Mouse (Mus musculus) heart, embryonic 12.5 days (tissue): Measurements from ENCODE around the gene Rhbdd1. TPM values are rescaled to one million over a fixed set of nuclear protein-coding genes. Genes with fewer than 3 reads are reported as not detected.

Experiments
- ATAC-seq: fragments of 200-750 bp; cut with Nextera tagmentation; 2 replicates; pipeline ENCODE4 v1.8.0; 2017; ENCODE audit warnings: moderate TSS enrichment, moderate library complexity; ENCODE audit not compliant: insufficient number of reproducible peaks, low FRiP score
- H3K27ac ChIP-seq: fragments of 300-500 bp; sonication (generic); 2 replicates; pipeline ENCODE4 v1.5.1; 2016; ENCODE audit warnings: mild to moderate bottlenecking, moderate library complexity; ENCODE audit not compliant: poor library complexity, severe bottlenecking
- H3K27me3 ChIP-seq: fragments of 300-500 bp; sonication (generic); replicated peaks from 2 replicates; pipeline ENCODE4 v1.6.1; 2016; ENCODE audit warnings: mild to moderate bottlenecking, moderate library complexity
- H3K36me3 ChIP-seq: fragments of 300-500 bp; sonication (generic); 2 replicates; pipeline ENCODE4 v1.6.1; 2016; ENCODE audit warnings: mild to moderate bottlenecking, moderate library complexity
- H3K4me1 ChIP-seq: fragments of 300-500 bp; sonication (generic); replicated peaks from 2 replicates; pipeline ENCODE4 v1.6.1; 2016; ENCODE audit warnings: mild to moderate bottlenecking
- H3K4me2 ChIP-seq: fragments of 300-500 bp; sonication (generic); 2 replicates; pipeline ENCODE4 v1.6.1; 2016; ENCODE audit warnings: mild to moderate bottlenecking, moderate library complexity
- H3K4me3 ChIP-seq: fragments of 300-500 bp; sonication (generic); 2 replicates; pipeline ENCODE4 v1.5.1; 2016; ENCODE audit warnings: mild to moderate bottlenecking
- H3K9ac ChIP-seq: fragments of 300-500 bp; sonication (generic); 2 replicates; pipeline ENCODE4 v1.6.1; 2016; ENCODE audit warnings: mild to moderate bottlenecking, moderate library complexity
- H3K9me3 ChIP-seq: fragments of 300-500 bp; sonication (generic); replicated peaks from 2 replicates; pipeline ENCODE4 v1.6.1; 2016; ENCODE audit warnings: mild to moderate bottlenecking, moderate library complexity
- WGBS: fragments of 180-500 bp; shearing (Covaris S2); methylation state at CpG from one replicate; pipeline ENCODE4 v1.1.7; 2016; 5-methylcytosine and 5-hydroxymethylcytosine counted together
- polyA plus RNA-seq: library from polyadenylated mRNA; unstranded; fragments of >200 nt; fragmentation: Nextera tagmentation; extraction: Ambion mirVana; gene quantifications from 2 replicates; pipeline ENCODE4 v1.2.1, GENCODE M21; 2016

Rhbdd1 gene
- polyA plus RNA-seq, 1 experiment from 2014 or later = 11.9 TPM

- Histone ChIP-seq H3K9me3 (no peaks in the 10 kb centered on the region), H3K27me3 (no peaks in the 10 kb centered on the region), H3K4me3 (no peak overlapping the region), H3K4me1 (no peaks in the 10 kb centered on the region), H3K9ac (no peak overlapping the region), H3K27ac (no peak overlapping the region), H3K4me2 (no peak overlapping the region), H3K36me3 (no peaks in the 10 kb centered on the region)
- ATAC-seq = no peak
- 78% methylated on average over 4 of the region's 4 CpGs for WGBS
These were observed 79.1 kb downstream of the Rhbdd1 start for GRCm38 (mm10) chr1:82395371-82395770.

DNA sequence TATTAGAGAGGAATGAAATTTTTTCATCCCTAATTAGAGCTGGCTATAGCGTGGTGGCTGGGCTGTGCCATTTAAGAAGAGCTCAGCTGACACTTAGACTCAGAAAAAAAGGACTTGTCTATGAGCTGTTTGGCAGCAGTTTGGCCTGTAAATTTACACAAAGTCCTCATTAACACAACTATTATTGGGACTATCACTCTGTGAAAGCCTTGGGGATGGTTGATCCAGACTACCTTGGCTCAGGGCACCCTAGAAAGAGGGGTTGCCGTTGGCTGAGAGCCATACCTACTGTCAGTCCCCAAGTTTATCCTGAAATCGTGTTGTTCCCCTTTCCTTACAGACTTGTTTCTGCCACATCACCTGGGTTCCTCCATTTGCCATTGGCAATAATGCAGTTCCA lies 91.5 kb downstream of the Rhbdd1 start:
- Histone ChIP-seq H3K4me3 (no peak overlapping the region), H3K4me1 (peaks cover 18% of the 10 kb centered on the region), H3K36me3 (no peaks in the 10 kb centered on the region), H3K27me3 (no peaks in the 10 kb centered on the region), H3K4me2 (no peak overlapping the region), H3K9ac (no peak overlapping the region), H3K27ac (no peak overlapping the region), H3K9me3 (no peaks in the 10 kb centered on the region)
- 86% methylated on average over 3 of the region's 3 CpGs for WGBS
- no peak for ATAC-seq

GRCm38 (mm10) chr1:82409271-82409670 lies 93.0 kb downstream of the Rhbdd1 start:
- H3K27ac ChIP-seq = no peak overlapping the region
- H3K4me3 ChIP-seq = no peak overlapping the region
- H3K4me2 ChIP-seq = no peak overlapping the region
- H3K9me3 ChIP-seq = no peaks in the 10 kb centered on the region
- H3K27me3 ChIP-seq = no peaks in the 10 kb centered on the region
- peaks cover 21% of the 10 kb centered on the region for H3K4me1 ChIP-seq
- ATAC-seq = no peak
- H3K9ac ChIP-seq = no peak overlapping the region
- 87% methylated on average over 9 of the region's 9 CpGs for WGBS
- no peaks in the 10 kb centered on the region for H3K36me3 ChIP-seq

GRCm38 (mm10) chr1:82410548-82410947 lies 94.3 kb downstream of the Rhbdd1 start:
- H3K27ac ChIP-seq = no peak overlapping the region
- H3K4me2 ChIP-seq = no peak overlapping the region
- no peak overlapping the region for H3K4me3 ChIP-seq
- no peaks in the 10 kb centered on the region for H3K9me3 ChIP-seq
- H3K4me1 ChIP-seq = peaks cover 21% of the 10 kb centered on the region
- H3K36me3 ChIP-seq = no peaks in the 10 kb centered on the region
- H3K9ac ChIP-seq = no peak overlapping the region
- ATAC-seq = no peak
- H3K27me3 ChIP-seq = no peaks in the 10 kb centered on the region
- 78% methylated on average over 3 of the region's 3 CpGs for WGBS

DNA sequence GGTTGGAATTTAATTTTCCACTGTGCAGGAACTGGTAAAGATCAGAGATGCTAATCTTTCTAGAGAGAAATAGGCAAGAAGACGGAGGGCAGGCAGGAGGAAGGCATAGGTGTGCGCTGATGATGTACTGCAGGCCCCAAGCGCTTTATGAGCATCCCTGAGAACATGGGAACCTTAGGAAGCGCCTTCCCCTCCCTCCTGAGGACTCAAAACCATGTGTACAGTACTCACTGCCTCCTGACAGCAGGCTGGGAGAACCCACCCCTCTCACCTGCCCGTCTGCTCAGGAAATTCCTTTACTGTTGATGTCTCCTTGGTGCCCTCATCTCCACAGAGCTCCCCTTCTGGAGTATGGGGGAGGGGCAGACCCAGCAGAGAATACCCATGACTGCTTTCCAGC lies 95.3 kb downstream of the Rhbdd1 start:
- ATAC-seq = no peak
- Histone ChIP-seq H3K27ac (peak overlapping the region; percentile 52), H3K9ac (no peak overlapping the region), H3K27me3 (no peaks in the 10 kb centered on the region), H3K4me1 (peaks cover 21% of the 10 kb centered on the region), H3K4me3 (no peak overlapping the region), H3K36me3 (no peaks in the 10 kb centered on the region), H3K4me2 (no peak overlapping the region), H3K9me3 (no peaks in the 10 kb centered on the region)
- WGBS = 80% methylated on average over 5 of the region's 5 CpGs

DNA sequence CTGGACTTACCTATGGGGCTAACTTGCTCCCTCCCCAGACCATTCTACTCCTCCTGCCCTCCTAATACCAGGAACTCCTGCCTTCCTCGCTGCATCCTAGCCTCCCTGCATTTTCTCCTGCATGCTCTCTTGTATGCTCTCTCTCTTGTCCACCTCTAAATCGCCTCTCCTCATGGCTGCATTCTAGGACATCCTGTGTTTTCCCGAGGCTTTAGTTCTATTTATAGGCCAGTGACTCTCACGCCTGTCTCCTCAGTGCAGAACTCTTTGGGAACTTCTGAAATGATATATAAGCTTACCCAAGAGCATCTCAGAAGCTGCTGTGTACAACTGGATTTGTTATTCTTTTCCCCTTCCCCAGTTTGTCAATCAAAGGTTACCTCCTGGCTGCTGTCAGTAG lies 95.8 kb downstream of the Rhbdd1 start:
- H3K9ac ChIP-seq = no peak overlapping the region
- H3K9me3 ChIP-seq = no peaks in the 10 kb centered on the region
- no peak overlapping the region for H3K4me2 ChIP-seq
- no peak overlapping the region for H3K4me3 ChIP-seq
- H3K4me1 ChIP-seq = peaks cover 21% of the 10 kb centered on the region
- no peak for ATAC-seq
- 20% methylated on average over 4 of the region's 4 CpGs for WGBS
- H3K27me3 ChIP-seq = no peaks in the 10 kb centered on the region
- H3K27ac ChIP-seq = peak overlapping the region; percentile 52
- no peaks in the 10 kb centered on the region for H3K36me3 ChIP-seq

DNA sequence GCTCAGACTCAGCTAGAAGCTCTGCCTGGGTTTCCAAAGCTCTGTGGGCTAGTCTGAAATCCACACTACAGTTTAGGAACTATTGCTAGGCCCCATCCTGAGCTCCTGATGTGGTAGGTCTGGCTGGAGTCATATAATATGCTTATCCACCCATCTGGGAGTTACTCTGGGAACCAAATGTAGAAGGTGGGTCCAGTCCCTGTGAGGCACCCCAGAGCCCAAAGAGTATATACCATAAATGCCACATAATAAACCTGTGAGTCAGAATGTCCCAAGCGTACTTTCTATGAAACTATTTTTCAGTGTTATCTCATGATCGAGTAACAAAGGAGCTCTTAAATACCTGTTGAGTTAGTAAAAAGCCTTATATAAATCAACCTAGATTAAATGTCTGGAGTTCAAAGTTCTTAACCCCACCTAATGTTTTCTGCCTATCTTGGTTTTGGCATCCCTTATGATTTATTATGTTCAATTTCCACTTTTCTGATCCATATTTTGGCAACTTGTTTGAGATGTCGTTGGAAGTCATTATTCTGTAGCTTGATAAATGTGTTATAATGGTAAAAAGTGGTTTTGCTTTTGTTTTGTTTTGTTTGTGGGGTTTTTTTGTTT lies 98.3 kb downstream of the Rhbdd1 start:
- WGBS = 84% methylated on average over 3 of the region's 3 CpGs
- Histone ChIP-seq H3K9me3 (no peaks in the 10 kb centered on the region), H3K9ac (no peak overlapping the region), H3K36me3 (no peaks in the 10 kb centered on the region), H3K4me3 (no peak overlapping the region), H3K27me3 (no peaks in the 10 kb centered on the region), H3K4me1 (peaks cover 21% of the 10 kb centered on the region), H3K27ac (no peak overlapping the region), H3K4me2 (no peak overlapping the region)
- no peak for ATAC-seq

- H3K27ac ChIP-seq = no peak overlapping the region
- no peaks in the 10 kb centered on the region for H3K36me3 ChIP-seq
- no peak for ATAC-seq
- H3K9ac ChIP-seq = no peak overlapping the region
- H3K4me1 ChIP-seq = peaks cover 21% of the 10 kb centered on the region
- 84% methylated on average over 4 of the region's 4 CpGs for WGBS
- H3K4me3 ChIP-seq = no peak overlapping the region
- H3K4me2 ChIP-seq = no peak overlapping the region
- no peaks in the 10 kb centered on the region for H3K9me3 ChIP-seq
- H3K27me3 ChIP-seq = no peaks in the 10 kb centered on the region
These were observed 99.4 kb downstream of the Rhbdd1 start for GRCm38 (mm10) chr1:82415641-82416040.

DNA sequence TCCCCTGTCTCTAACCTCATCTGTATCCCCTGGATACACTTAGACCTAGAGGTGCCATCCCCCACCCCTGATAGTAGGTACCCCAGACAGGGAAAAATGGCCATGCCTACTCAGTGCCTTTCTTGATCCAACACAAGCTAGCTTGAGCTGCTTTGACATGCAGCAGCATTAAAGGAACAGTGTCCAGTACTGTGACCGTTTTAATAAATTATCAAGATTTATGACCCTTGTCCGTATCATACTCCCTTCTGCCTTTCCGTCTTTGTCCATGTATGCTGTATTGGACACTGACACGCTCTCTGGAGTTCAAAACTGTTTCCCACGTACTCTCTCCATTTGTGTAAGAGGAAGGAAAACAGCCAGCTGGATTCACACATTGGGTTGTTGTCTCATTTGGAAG lies 111.5 kb downstream of the Rhbdd1 start:
- no peaks in the 10 kb centered on the region for H3K36me3 ChIP-seq
- no peak overlapping the region for H3K4me2 ChIP-seq
- no peak for ATAC-seq
- H3K9ac ChIP-seq = no peak overlapping the region
- H3K4me1 ChIP-seq = peaks cover 15% of the 10 kb centered on the region
- no peak overlapping the region for H3K27ac ChIP-seq
- H3K4me3 ChIP-seq = no peak overlapping the region
- H3K9me3 ChIP-seq = no peaks in the 10 kb centered on the region
- WGBS = 90% methylated on average over 5 of the region's 5 CpGs
- H3K27me3 ChIP-seq = no peaks in the 10 kb centered on the region; the same call in 1 of the 2 replicates

- Histone ChIP-seq H3K9me3 (no peaks in the 10 kb centered on the region), H3K4me1 (peaks cover 19% of the 10 kb centered on the region), H3K27ac (peak overlapping the region; percentile 36; the same call in 1 of the 2 replicates), H3K9ac (no peak overlapping the region), H3K4me3 (no peak overlapping the region), H3K36me3 (no peaks in the 10 kb centered on the region), H3K27me3 (no peaks in the 10 kb centered on the region; the same call in 1 of the 2 replicates), H3K4me2 (no peak overlapping the region)
- 23% methylated on average over 1 of the region's 1 CpGs for WGBS
- no peak for ATAC-seq
These were observed 112.8 kb downstream of the Rhbdd1 start for GRCm38 (mm10) chr1:82429061-82429460.

DNA sequence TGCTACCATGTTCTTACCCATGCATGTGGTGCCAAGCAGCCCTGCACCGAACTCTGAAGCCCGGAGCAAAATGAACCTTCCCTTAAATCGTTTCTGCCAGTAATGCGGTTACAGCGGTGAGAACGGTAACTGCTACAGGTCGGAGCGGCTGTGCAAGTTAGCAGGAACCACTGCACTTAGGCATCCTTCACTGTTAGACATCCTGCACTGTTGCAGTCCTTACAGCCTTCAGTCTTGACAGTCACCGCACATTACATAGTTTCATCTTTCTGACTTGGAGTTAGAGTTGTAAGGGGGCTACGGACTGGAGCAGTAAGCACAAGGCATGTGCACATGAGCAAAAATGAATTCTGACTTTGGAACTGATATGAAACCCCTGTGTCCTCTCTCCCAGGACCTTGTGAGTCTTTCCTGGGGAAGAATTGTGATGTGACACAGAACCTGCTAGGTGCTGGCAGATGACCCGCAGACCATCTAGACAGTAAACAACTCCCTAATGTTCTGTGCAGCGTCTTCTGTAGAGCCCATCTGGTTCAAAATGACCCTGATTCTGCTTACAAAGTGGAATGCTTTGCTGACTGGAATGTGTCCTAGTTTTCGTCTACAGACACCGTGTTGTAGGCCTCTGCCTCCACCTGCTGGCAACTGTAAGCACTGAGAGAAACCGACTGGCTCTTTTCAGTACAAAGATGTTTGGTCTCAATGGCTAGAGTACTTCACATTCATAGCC lies 116.8 kb downstream of the Rhbdd1 start:
- peak; percentile 53; the same call in 1 of the 2 replicates for ATAC-seq
- 61% methylated on average over 15 of the region's 15 CpGs for WGBS
- Histone ChIP-seq H3K4me3 (no peak overlapping the region), H3K9me3 (no peaks in the 10 kb centered on the region), H3K27me3 (peaks cover 6% of the 10 kb centered on the region; the same call in 1 of the 2 replicates), H3K36me3 (no peaks in the 10 kb centered on the region), H3K4me2 (no peak overlapping the region), H3K4me1 (peaks cover 19% of the 10 kb centered on the region), H3K9ac (no peak overlapping the region; the same call in 1 of the 2 replicates), H3K27ac (no peak overlapping the region)
